ENCODE assay signal across 23 mouse cellular contexts in genomic region chr4:132961866-132962265, GRCm38 (mm10). TPM values are rescaled to one million over a fixed set of nuclear protein-coding genes. Genes with fewer than 3 reads are reported as not detected.
A peak's percentile ranks its signal among the peaks of the same experiment; 100 is the strongest.
DNase-seq lines count a peak whose midpoint lies in the region; ATAC-seq and TF ChIP-seq lines count a peak whose summit lies in the region.
"Had no signal": no experiment of that assay in that cellular context is flagged by ENCODE, and none has a peak within 500 bp of the region (broad histone marks: within the 10 kb centered on the region; RNA-seq: fewer than 3 reads in every experiment).

No protein-coding gene starts in this region.

- ATAC-seq in liver, postnatal 0 days = no peak
- no peak for ATAC-seq in liver, embryonic 12.5 days
- ATAC-seq in heart, embryonic 16.5 days (replicated peaks; ENCODE audit: extremely low read depth, insufficient read depth, low FRiP score) = no peak
- no peak for ATAC-seq in forebrain, embryonic 16.5 days
- ATAC-seq: hindbrain, embryonic 16.5 days; intestine, postnatal 0 days; midbrain, embryonic 15.5 days had no signal

- no peak overlapping the region for H3K9ac ChIP-seq in liver, postnatal 0 days (replicated peaks)
- no peak overlapping the region for H3K9ac ChIP-seq in liver, embryonic 12.5 days
- H3K9ac ChIP-seq in ES-E14 (ENCODE audit: insufficient read depth, low read depth, low read length, poor library complexity, severe bottlenecking) = no peak overlapping the region
- peak overlapping the region; percentile 26; the same call in 1 of the 2 replicates for H3K9ac ChIP-seq in heart, embryonic 16.5 days (ENCODE audit: low read length)
- no peak overlapping the region for H3K9ac ChIP-seq in forebrain, embryonic 16.5 days (replicated peaks; ENCODE audit: low read depth, low read length)
- H3K9ac ChIP-seq: kidney, embryonic 15.5 days; limb, embryonic 13.5 days; liver, embryonic 14.5 days; midbrain, embryonic 15.5 days had no signal

- no peak overlapping the region for H3K4me2 ChIP-seq in liver, postnatal 0 days (ENCODE audit: low read depth, low read length)
- H3K4me2 ChIP-seq in liver, embryonic 12.5 days = no peak overlapping the region
- H3K4me2 ChIP-seq in heart, embryonic 16.5 days (ENCODE audit: low read depth, low read length) = no peak overlapping the region
- H3K4me2 ChIP-seq in forebrain, embryonic 16.5 days (ENCODE audit: low read length) = no peak overlapping the region
- H3K4me2 ChIP-seq: kidney, embryonic 15.5 days; limb, embryonic 13.5 days; midbrain, embryonic 15.5 days had no signal

- WGBS in heart, embryonic 10.5 days = 75% methylated on average over 5 of the region's 5 CpGs
- 77% methylated on average over 5 of the region's 5 CpGs for WGBS in liver, postnatal 0 days (ENCODE audit: insufficient replicate concordance)
- WGBS in liver, embryonic 12.5 days (ENCODE audit: insufficient replicate concordance) = 58% methylated on average over 5 of the region's 5 CpGs
- 76% methylated on average over 5 of the region's 5 CpGs for WGBS in heart, embryonic 16.5 days
- WGBS in forebrain, embryonic 16.5 days = 78% methylated on average over 5 of the region's 5 CpGs

- H3K27me3 ChIP-seq in heart, embryonic 10.5 days (ENCODE audit: insufficient read depth, poor library complexity, severe bottlenecking) = no peaks in the 10 kb centered on the region
- no peaks in the 10 kb centered on the region for H3K27me3 ChIP-seq in liver, postnatal 0 days (ENCODE audit: insufficient read depth, low read length)
- H3K27me3 ChIP-seq in liver, embryonic 12.5 days (replicated peaks) = no peaks in the 10 kb centered on the region
- H3K27me3 ChIP-seq in heart, embryonic 16.5 days (ENCODE audit: control insufficient read depth, insufficient read depth, low read length) = no peaks in the 10 kb centered on the region
- H3K27me3 ChIP-seq in forebrain, embryonic 16.5 days (replicated peaks; ENCODE audit: control insufficient read depth, insufficient read depth, low read length) = no peaks in the 10 kb centered on the region
- H3K27me3 ChIP-seq: kidney, embryonic 15.5 days; limb, embryonic 13.5 days; midbrain, embryonic 15.5 days had no signal

- peak overlapping the region; percentile 89; the same call in 1 of the 2 replicates for H3K27ac ChIP-seq in heart, embryonic 10.5 days
- peak overlapping the region; percentile 11; the same call in 1 of the 2 replicates for H3K27ac ChIP-seq in liver, postnatal 0 days (ENCODE audit: low read depth)
- H3K27ac ChIP-seq in liver, embryonic 12.5 days = no peak overlapping the region
- H3K27ac ChIP-seq in ES-E14 (ENCODE audit: insufficient read depth, low read depth, low read length, poor library complexity, severe bottlenecking) = peak overlapping the region; percentile 33; the same call in 1 of the 2 replicates
- peak overlapping the region; percentile 95 for H3K27ac ChIP-seq in heart, embryonic 16.5 days (ENCODE audit: low read length)
- no peak overlapping the region for H3K27ac ChIP-seq in forebrain, embryonic 16.5 days (ENCODE audit: low read length)
- H3K27ac ChIP-seq: kidney, embryonic 15.5 days; limb, embryonic 13.5 days; liver, embryonic 14.5 days; midbrain, embryonic 15.5 days; stomach, postnatal 0 days had no signal

- no peak overlapping the region for H3K4me3 ChIP-seq in heart, embryonic 10.5 days
- no peak overlapping the region for H3K4me3 ChIP-seq in liver, postnatal 0 days (ENCODE audit: low read depth, low read length)
- no peak overlapping the region for H3K4me3 ChIP-seq in liver, embryonic 12.5 days
- no peak overlapping the region for H3K4me3 ChIP-seq in ES-E14 (ENCODE audit: insufficient read depth in 1 of 2, low read depth in 1 of 2, low read length in 2 of 2, poor library complexity in 1 of 2, severe bottlenecking in 1 of 2)
- H3K4me3 ChIP-seq in heart, embryonic 16.5 days (ENCODE audit: low read length) = no peak overlapping the region
- no peak overlapping the region for H3K4me3 ChIP-seq in forebrain, embryonic 16.5 days (replicated peaks; ENCODE audit: low read length)
- H3K4me3 ChIP-seq: kidney, embryonic 15.5 days; limb, embryonic 13.5 days; midbrain, embryonic 15.5 days; myocyte had no signal

- H3K4me1 ChIP-seq in heart, embryonic 10.5 days = peaks cover 50% of the 10 kb centered on the region
- peaks cover 28% of the 10 kb centered on the region for H3K4me1 ChIP-seq in liver, postnatal 0 days (ENCODE audit: insufficient read depth)
- H3K4me1 ChIP-seq in liver, embryonic 12.5 days = peaks cover 29% of the 10 kb centered on the region
- peaks cover 17 to 40% of the 10 kb centered on the region in 2 experiments for H3K4me1 ChIP-seq in ES-E14 (ENCODE audit: control insufficient read depth in 2 of 2, insufficient read depth in 2 of 2, low read length in 2 of 2, poor library complexity in 1 of 2)
- H3K4me1 ChIP-seq in heart, embryonic 16.5 days (ENCODE audit: control insufficient read depth, insufficient read depth, low read length) = peaks cover 36% of the 10 kb centered on the region
- H3K4me1 ChIP-seq in forebrain, embryonic 16.5 days (replicated peaks; ENCODE audit: control insufficient read depth, insufficient read depth, low read length) = peaks cover 9% of the 10 kb centered on the region

- no peaks in the 10 kb centered on the region for H3K36me3 ChIP-seq in heart, embryonic 10.5 days
- H3K36me3 ChIP-seq in liver, postnatal 0 days (replicated peaks; ENCODE audit: insufficient read depth, low read length) = no peaks in the 10 kb centered on the region
- H3K36me3 ChIP-seq in liver, embryonic 12.5 days = no peaks in the 10 kb centered on the region
- no peaks in the 10 kb centered on the region for H3K36me3 ChIP-seq in ES-E14 (ENCODE audit: control insufficient read depth, insufficient read depth, low read length, poor library complexity, severe bottlenecking)
- no peaks in the 10 kb centered on the region for H3K36me3 ChIP-seq in heart, embryonic 16.5 days (ENCODE audit: control insufficient read depth, insufficient read depth)
- H3K36me3 ChIP-seq in forebrain, embryonic 16.5 days (ENCODE audit: control insufficient read depth, insufficient read depth) = no peaks in the 10 kb centered on the region
- H3K36me3 ChIP-seq: kidney, embryonic 15.5 days; limb, embryonic 13.5 days; midbrain, embryonic 15.5 days had no signal

- in situ Hi-C loops in ES-E14 (cut with MboI; ENCODE audit: low sequenced_read_pairs in 2 of 2, unreplicated experiment in 2 of 2) = no loop called here

- no peak for DNase-seq in heart, embryonic 10.5 days (ENCODE audit: low spot score)
- DNase-seq in heart, adult 9 months (ENCODE audit: low spot score in 2 of 2) = no peak
- no peak for DNase-seq in liver, postnatal 0 days
- DNase-seq in ES-E14 (ENCODE audit: low read depth, low spot score) = no peak
- DNase-seq in urinary bladder, postnatal 4 days (ENCODE audit: low spot score in 2 of 2) = no peak
- DNase-seq: adrenal gland, adult 8-10 months; B cell, adult 2 months; cerebellum, adult 11-12 months; cerebellum, postnatal 25 days; embryo, embryonic 11 days; thymus, postnatal 14 days had no signal

- TF ChIP-seq CTCF in liver, postnatal 0 days (IDR thresholded peaks at IDR 0.05; ENCODE audit: low read depth) = no peak

- no peak for TF ChIP-seq EP300 in liver, postnatal 0 days (IDR thresholded peaks at IDR 0.05; ENCODE audit: low read depth)

- no peaks in the 10 kb centered on the region for H3K9me3 ChIP-seq in heart, embryonic 10.5 days
- H3K9me3 ChIP-seq in liver, postnatal 0 days (ENCODE audit: low read length) = no peaks in the 10 kb centered on the region
- no peaks in the 10 kb centered on the region for H3K9me3 ChIP-seq in liver, embryonic 12.5 days (replicated peaks)
- H3K9me3 ChIP-seq in ES-E14 (ENCODE audit: control insufficient read depth, insufficient read depth, low read depth, low read length) = no peaks in the 10 kb centered on the region
- no peaks in the 10 kb centered on the region for H3K9me3 ChIP-seq in heart, embryonic 16.5 days (replicated peaks; ENCODE audit: control insufficient read depth, low read length)
- no peaks in the 10 kb centered on the region for H3K9me3 ChIP-seq in forebrain, embryonic 16.5 days (ENCODE audit: control insufficient read depth, low read length)
- H3K9me3 ChIP-seq: kidney, embryonic 15.5 days; limb, embryonic 13.5 days; midbrain, embryonic 15.5 days had no signal

TF ChIP-seq in ES-E14, 5 proteins besides CTCF, POLR2A, EP300 and RAD21:
- TF ChIP-seq HCFC1 (IDR thresholded peaks at IDR 0.05; ENCODE audit: borderline replicate concordance, insufficient read depth, low read length) (no peak), MAFK (IDR thresholded peaks at IDR 0.05; ENCODE audit: insufficient read depth, low read depth, low read length) (no peak), ZC3H11A (IDR thresholded peaks at IDR 0.05; ENCODE audit: borderline replicate concordance, low read depth, low read length) (no peak), CHD2 (IDR thresholded peaks at IDR 0.05; ENCODE audit: low read depth, low read length) (no peak), ZNF384 (IDR thresholded peaks at IDR 0.05; ENCODE audit: low read depth, low read length) (no peak)

RNA-seq across cellular contexts. Expression of gene Fgr, which starts 12.0 kb away (rescaled TPM):
- 0.36 and 0.43 TPM in 2 replicates for polyA plus RNA-seq in heart, embryonic 10.5 days (2016; fragmentation: Nextera tagmentation; extraction: Ambion mirVana)
- polyA plus RNA-seq in liver, postnatal 0 days (2015; fragmentation: Nextera tagmentation; extraction: Ambion mirVana) = 3.8 and 4.0 TPM in 2 replicates
- polyA plus RNA-seq in liver, embryonic 12.5 days (2016; fragmentation: Nextera tagmentation; extraction: Ambion mirVana) = 0.60 and 0.73 TPM in 2 replicates
- 1.3 and 1.8 TPM in 2 replicates for total RNA-seq in ES-E14 (2012; rRNA removed)
- 0.70 and 1.4 TPM in 2 replicates for polyA plus RNA-seq in heart, embryonic 16.5 days (2015; fragmentation: Nextera tagmentation; extraction: Ambion mirVana)
- not detected in 2 replicates for polyA plus RNA-seq in forebrain, embryonic 16.5 days (2015; fragmentation: Nextera tagmentation; extraction: Ambion mirVana)
- total RNA-seq: gastrocnemius, adult 8-10 months had no signal
- polyA plus RNA-seq: myocyte had no signal

RNA-seq across cellular contexts. Expression of gene Fam76a, which starts 39.5 kb away (rescaled TPM):
- polyA plus RNA-seq in heart, embryonic 10.5 days (2016; fragmentation: Nextera tagmentation; extraction: Ambion mirVana) = 32.3 and 33.1 TPM in 2 replicates
- polyA plus RNA-seq in liver, postnatal 0 days (2015; fragmentation: Nextera tagmentation; extraction: Ambion mirVana) = 21.7 and 22.5 TPM in 2 replicates
- 22.6 and 25.8 TPM in 2 replicates for polyA plus RNA-seq in liver, embryonic 12.5 days (2016; fragmentation: Nextera tagmentation; extraction: Ambion mirVana)
- 12.5 and 14.9 TPM in 2 replicates for total RNA-seq in ES-E14 (2012; rRNA removed)
- polyA plus RNA-seq in heart, embryonic 16.5 days (2015; fragmentation: Nextera tagmentation; extraction: Ambion mirVana) = 41.5 and 46.2 TPM in 2 replicates
- 51.0 and 53.4 TPM in 2 replicates for polyA plus RNA-seq in forebrain, embryonic 16.5 days (2015; fragmentation: Nextera tagmentation; extraction: Ambion mirVana)

RNA-seq across cellular contexts. Expression of gene Ahdc1, which starts 49.2 kb away (rescaled TPM):
- 8.4 and 12.2 TPM in 2 replicates for polyA plus RNA-seq in heart, embryonic 10.5 days (2016; fragmentation: Nextera tagmentation; extraction: Ambion mirVana)
- 0.76 and 0.87 TPM in 2 replicates for polyA plus RNA-seq in liver, postnatal 0 days (2015; fragmentation: Nextera tagmentation; extraction: Ambion mirVana)
- 2.9 and 3.2 TPM in 2 replicates for polyA plus RNA-seq in liver, embryonic 12.5 days (2016; fragmentation: Nextera tagmentation; extraction: Ambion mirVana)
- total RNA-seq in ES-E14 (2012; rRNA removed) = 61.8 and 88.9 TPM in 2 replicates
- 7.1 and 7.2 TPM in 2 replicates for polyA plus RNA-seq in heart, embryonic 16.5 days (2015; fragmentation: Nextera tagmentation; extraction: Ambion mirVana)
- polyA plus RNA-seq in forebrain, embryonic 16.5 days (2015; fragmentation: Nextera tagmentation; extraction: Ambion mirVana) = 13.0 and 13.7 TPM in 2 replicates

Comparison
In these comparisons a context has a peak if more than half of its experiments do, and no peak if none do; other contexts are left out.
1. H3K27ac ChIP-seq: peak in heart, embryonic 10.5 days (single experiment), liver, postnatal 0 days (single experiment), ES-E14 (single experiment) and heart, embryonic 16.5 days (single experiment); none in liver, embryonic 12.5 days (single experiment) and forebrain, embryonic 16.5 days (single experiment).